Mouse (Mus musculus): ENCODE measurements at regions not wholly inside any gene's neighbourhood (a gene's known extent, or its start where the extent isn't known, plus 50 kb on each side); places are given as distances from the start of the nearest gene placed in this dataset.

- no peak for TF ChIP-seq CTCF (IDR thresholded peaks at IDR 0.05; ENCODE audit: borderline replicate concordance, extremely low read depth, insufficient read depth, insufficient read length)
- TF ChIP-seq POLR2A (IDR thresholded peaks at IDR 0.05; ENCODE audit: borderline replicate concordance, extremely low read depth, insufficient read depth, insufficient read length, poor library complexity, severe bottlenecking) = no peak
Observed at GRCm38 (mm10) chr11:52460190-52460780, 64.1 kb downstream of the 9530068E07Rik start.
